Mouse (Mus musculus) forebrain, embryonic 13.5 days (tissue): Measurements from ENCODE around the gene Gm3453. TPM values are rescaled to one million over a fixed set of nuclear protein-coding genes. Genes with fewer than 3 reads are reported as not detected.
"Not testable (repeated sequence)": the region's sequence is repeated elsewhere in the genome, so short reads cannot be mapped to it uniquely, and the experiment has no call there.

Source experiments
- ATAC-seq: fragments of 200-750 bp; cut with Nextera tagmentation; 2 replicates; pipeline ENCODE4 v1.8.0; 2017
- H3K27ac ChIP-seq: fragments of 300-500 bp; sonication (generic); 2 replicates; pipeline ENCODE4 v1.5.1; 2015; ENCODE audit warnings: inconsistent platforms, mild to moderate bottlenecking, moderate library complexity
- H3K27me3 ChIP-seq: fragments of 300-500 bp; sonication (generic); 2 replicates; pipeline ENCODE4 v1.6.1; 2015; ENCODE audit warnings: mild to moderate bottlenecking, inconsistent platforms
- H3K36me3 ChIP-seq: fragments of 300-500 bp; sonication (generic); 2 replicates; pipeline ENCODE4 v1.6.1; 2015; ENCODE audit warnings: mild to moderate bottlenecking, inconsistent platforms; ENCODE audit not compliant: poor library complexity, severe bottlenecking
- H3K4me1 ChIP-seq: fragments of 300-500 bp; sonication (generic); 2 replicates; pipeline ENCODE4 v1.6.1; 2015; ENCODE audit warnings: inconsistent platforms
- H3K4me2 ChIP-seq: fragments of 300-500 bp; sonication (generic); 2 replicates; pipeline ENCODE4 v1.6.1; 2015; ENCODE audit warnings: inconsistent platforms, mild to moderate bottlenecking, moderate library complexity
- H3K4me3 ChIP-seq: fragments of 300-500 bp; sonication (generic); 2 replicates; pipeline ENCODE4 v1.5.1; 2015; ENCODE audit warnings: mild to moderate bottlenecking, inconsistent platforms
- H3K9ac ChIP-seq: fragments of 300-500 bp; sonication (generic); 2 replicates; pipeline ENCODE4 v1.6.1; 2015; ENCODE audit warnings: mild to moderate bottlenecking, inconsistent platforms
- H3K9me3 ChIP-seq: fragments of 300-500 bp; sonication (generic); replicated peaks from 2 replicates; pipeline ENCODE4 v1.6.1; 2016; ENCODE audit warnings: inconsistent platforms
- WGBS: fragments of 180-500 bp; shearing (Covaris S2); methylation state at CpG from one replicate; pipeline ENCODE4 v1.1.7; 2015; 5-methylcytosine and 5-hydroxymethylcytosine counted together
- polyA plus RNA-seq: library from polyadenylated mRNA; unstranded; fragments of >200 nt; fragmentation: Nextera tagmentation; extraction: Ambion mirVana; gene quantifications from 2 replicates; pipeline ENCODE4 v1.2.1, GENCODE M21; 2015

The Gm3453 gene
- not detected in 2 replicates for polyA plus RNA-seq

DNA sequence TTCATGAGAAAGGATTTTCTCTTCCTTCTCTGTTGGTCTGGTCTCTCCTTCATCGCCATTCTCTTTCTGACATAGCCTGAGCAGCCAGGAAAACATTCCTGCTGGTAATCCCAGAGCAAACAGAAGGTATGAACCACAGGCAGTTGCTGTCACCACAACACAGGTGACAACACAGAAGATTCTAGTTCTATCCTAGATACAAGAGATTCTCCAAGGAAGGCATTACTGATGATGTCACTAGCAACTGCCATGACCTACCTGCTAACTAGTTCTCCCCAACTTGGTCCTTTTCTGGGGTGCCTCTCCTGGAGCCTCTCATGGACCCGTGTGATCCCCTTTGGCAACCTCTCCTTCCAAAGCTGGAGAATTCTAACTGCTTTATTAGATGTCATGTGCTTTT, at the start of gene Gm3453:
Gene Gm3453, minus strand, starts transcription at position 101 of the 400 bp plus-strand sequence.
- not testable (repeated sequence) for H3K9me3 ChIP-seq, H3K36me3 ChIP-seq, H3K4me3 ChIP-seq, H3K27me3 ChIP-seq, ATAC-seq, H3K9ac ChIP-seq, H3K27ac ChIP-seq, H3K4me2 ChIP-seq, H3K4me1 ChIP-seq
- WGBS, result 71% methylated on average over 2 of the region's 2 CpGs

DNA sequence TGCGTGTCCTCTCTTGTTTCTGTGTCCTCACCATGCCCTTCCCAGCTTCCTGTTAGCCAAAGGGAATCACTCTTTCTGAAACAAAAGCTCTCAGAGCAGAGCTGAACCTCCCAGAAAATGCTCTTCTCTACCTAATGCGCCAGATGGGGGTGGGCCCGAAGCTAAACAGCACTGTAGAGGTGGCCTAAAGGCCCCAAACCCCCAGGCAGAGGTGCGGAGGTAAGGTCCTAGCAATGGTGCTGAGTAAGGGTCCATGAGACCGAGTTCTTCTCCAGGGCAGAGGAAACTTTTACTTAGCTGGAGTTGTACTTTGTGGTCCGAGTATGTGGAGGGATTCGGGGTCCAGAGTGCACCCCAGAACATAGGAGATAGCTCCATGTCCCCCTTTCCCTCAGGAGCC, 8.2 kb upstream of the Gm3453 start:
- H3K4me2 ChIP-seq, H3K9me3 ChIP-seq, ATAC-seq, H3K27me3 ChIP-seq, H3K4me1 ChIP-seq, H3K27ac ChIP-seq, H3K4me3 ChIP-seq, H3K9ac ChIP-seq, H3K36me3 ChIP-seq: not testable (repeated sequence)
- WGBS, result 80% methylated on average over 7 of the region's 7 CpGs

DNA sequence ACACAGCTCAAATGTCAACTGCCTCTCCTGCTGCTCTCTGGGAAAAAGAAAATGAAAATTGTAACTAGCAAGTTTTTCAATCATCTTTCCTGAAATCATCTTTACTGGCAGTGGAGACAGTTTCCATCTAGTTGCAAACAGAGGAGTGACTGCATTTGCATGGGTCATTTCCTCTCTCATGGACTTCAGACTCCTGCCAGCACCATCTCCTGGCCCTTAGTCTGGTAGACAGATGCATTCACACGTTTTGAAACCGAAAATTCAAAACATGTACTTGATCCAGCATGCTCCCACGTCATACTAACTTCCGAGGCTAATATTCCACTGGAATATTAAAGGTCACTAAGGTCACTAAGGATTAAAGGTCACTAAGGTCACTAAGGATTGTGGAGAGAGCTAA, 16.5 kb downstream of the Gm3453 start:
- H3K4me2 ChIP-seq, H3K4me3 ChIP-seq, H3K36me3 ChIP-seq, H3K27ac ChIP-seq, H3K27me3 ChIP-seq, H3K4me1 ChIP-seq, H3K9me3 ChIP-seq, ATAC-seq, H3K9ac ChIP-seq: not testable (repeated sequence)
- WGBS, result 12% methylated on average over 4 of the region's 4 CpGs

DNA sequence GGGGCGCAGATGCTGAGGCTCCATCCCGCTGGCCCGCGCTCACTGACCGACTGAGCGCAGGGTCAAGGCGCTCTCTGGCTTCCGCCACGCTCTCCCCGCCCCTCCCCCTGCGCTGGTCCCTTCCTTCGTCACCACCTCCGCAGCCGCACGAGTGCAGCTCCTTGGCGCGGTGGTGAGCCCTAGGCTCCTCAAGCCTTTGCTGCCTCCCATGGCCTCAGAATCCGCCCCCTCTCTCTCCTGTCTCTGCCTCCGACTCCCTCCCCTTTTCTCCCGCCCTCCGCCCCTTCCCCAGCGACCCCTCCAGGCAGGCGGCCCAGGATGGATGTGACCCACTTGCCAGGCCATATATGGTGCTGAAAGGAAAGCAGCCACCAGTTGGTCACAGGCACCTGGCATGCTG, 17.3 kb downstream of the Gm3453 start, which contains the start of gene Gm3248:
Gene Gm3248, minus strand, starts transcription at position 111 of the 400 bp plus-strand sequence.
- H3K4me1 ChIP-seq, H3K27ac ChIP-seq, H3K9me3 ChIP-seq, H3K27me3 ChIP-seq, ATAC-seq, H3K36me3 ChIP-seq: not testable (repeated sequence)
- H3K9ac ChIP-seq, result peak within 1 kb of the TSS; percentile 57
- H3K4me3 ChIP-seq, result peak within 1 kb of the TSS; percentile 52
- peak within 1 kb of the TSS; percentile 77 for H3K4me2 ChIP-seq
- under 1% methylated on average over 12 of the region's 23 CpGs for WGBS

DNA sequence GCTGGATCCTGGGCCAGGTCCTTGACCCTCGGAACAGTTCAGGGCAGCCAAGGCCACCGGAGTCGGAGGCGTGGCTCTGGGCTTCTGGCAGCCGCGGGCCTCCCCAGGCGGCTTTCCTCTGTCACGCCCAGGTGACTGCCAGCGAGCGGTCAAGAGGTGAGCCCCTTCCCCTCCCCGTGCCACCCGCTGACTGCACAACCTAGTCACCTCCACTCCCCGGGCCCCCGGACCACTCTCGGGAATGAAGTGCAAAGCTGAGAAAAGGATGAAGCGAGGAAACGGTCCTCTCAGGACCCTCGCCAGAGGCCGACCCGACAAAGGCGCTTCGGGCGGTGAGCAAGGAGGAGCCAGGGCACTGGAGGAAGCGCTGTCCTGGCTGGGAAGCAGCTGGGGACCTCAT, 17.8 kb downstream of the Gm3453 start:
- not testable (repeated sequence) for H3K9me3 ChIP-seq, H3K27ac ChIP-seq, H3K4me1 ChIP-seq, H3K36me3 ChIP-seq, H3K27me3 ChIP-seq
- Histone ChIP-seq H3K4me3 (peak overlapping the region; percentile 52), H3K9ac (peak overlapping the region; percentile 57), H3K4me2 (peak overlapping the region; percentile 77)
- 0 out of 2 replicates have a peak, but pooled peaks have one; percentile 77 for ATAC-seq
- 1% methylated on average over 24 of the region's 24 CpGs for WGBS

DNA sequence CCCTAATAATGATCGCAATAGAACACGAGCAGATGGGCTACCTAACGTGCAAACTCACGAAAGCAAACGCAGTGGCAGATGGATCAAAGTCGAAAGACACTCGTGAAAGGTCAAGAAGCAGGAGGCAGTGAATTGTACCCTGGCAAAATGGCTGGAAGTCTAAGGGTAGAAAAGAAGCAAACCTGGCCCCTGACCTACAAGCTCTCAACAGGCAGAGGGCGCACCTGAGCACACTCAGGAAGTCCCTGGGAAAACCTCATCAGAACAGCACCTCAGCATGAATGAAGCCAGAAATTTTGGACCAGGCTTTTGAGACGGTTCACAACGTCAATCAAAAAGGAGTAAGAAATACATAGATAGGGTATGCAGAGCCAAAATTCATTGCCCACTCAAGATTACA, 18.5 kb downstream of the Gm3453 start:
- not testable (repeated sequence) for H3K36me3 ChIP-seq, H3K4me2 ChIP-seq, H3K9me3 ChIP-seq, H3K9ac ChIP-seq, H3K4me1 ChIP-seq, H3K4me3 ChIP-seq, ATAC-seq, H3K27me3 ChIP-seq, H3K27ac ChIP-seq
- WGBS, result 14% methylated on average over 6 of the region's 10 CpGs

DNA sequence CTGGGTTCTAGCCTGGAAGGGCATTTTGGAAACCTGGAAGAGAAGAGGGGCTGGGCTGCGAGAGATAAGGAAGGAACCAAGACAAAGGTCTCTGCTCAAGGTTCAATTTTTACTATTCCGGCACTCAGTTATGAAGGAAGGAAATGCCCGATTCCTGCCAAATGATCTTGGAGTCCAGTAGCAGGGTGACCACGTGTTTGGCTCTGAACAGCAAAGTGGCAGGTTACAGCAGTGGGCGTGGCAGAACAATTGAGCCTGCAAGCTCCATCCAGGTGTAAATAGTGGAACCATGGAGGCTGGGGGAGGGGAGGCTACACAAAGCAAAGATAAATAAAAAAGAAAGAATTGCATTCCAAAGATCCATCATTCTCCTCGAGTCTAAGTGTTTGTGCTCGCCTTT, 55.7 kb downstream of the Gm3453 start:
- WGBS, result 80% methylated on average over 7 of the region's 7 CpGs

More for the DNA sequence above, 55.7 kb downstream of the Gm3453 start:
- H3K4me3 ChIP-seq, ATAC-seq, H3K27ac ChIP-seq, H3K9ac ChIP-seq, H3K4me1 ChIP-seq, H3K4me2 ChIP-seq, H3K9me3 ChIP-seq, H3K36me3 ChIP-seq, H3K27me3 ChIP-seq: not testable (repeated sequence)

Other genes with a start within 250 kb of the Gm3453 start
- gene Gm3373, start 237.6 kb downstream of the Gm3453 start, polyA plus RNA-seq, result 0.40 TPM in 1 of 2 replicates, not detected in the other
- gene Gm3383, start 171.2 kb downstream of the Gm3453 start, polyA plus RNA-seq, result 2.2 and 2.7 TPM in 2 replicates
- gene Gm3424, start 148.8 kb downstream of the Gm3453 start, polyA plus RNA-seq, result not detected in 2 replicates
- gene Gm8237, start 98.8 kb downstream of the Gm3453 start, polyA plus RNA-seq, result 0.17 and 0.23 TPM in 2 replicates
- 0.54 and 1.2 TPM in 2 replicates for gene Gm3248, start 17.4 kb downstream of the Gm3453 start, polyA plus RNA-seq
- not detected in 2 replicates for gene Gm6337, start 79.1 kb upstream of the Gm3453 start, polyA plus RNA-seq
- gene Gm8206, start 114.8 kb upstream of the Gm3453 start, polyA plus RNA-seq, result 1.3 and 1.5 TPM in 2 replicates
- 2.3 and 2.4 TPM in 2 replicates for gene Gm3468, start 129.5 kb upstream of the Gm3453 start, polyA plus RNA-seq
- gene Gm3476, start 146.7 kb upstream of the Gm3453 start, polyA plus RNA-seq, result not detected in 2 replicates
- gene Gm21560, start 240.2 kb upstream of the Gm3453 start, polyA plus RNA-seq, result not detected in 2 replicates